Mouse (Mus musculus) neutrophil, adult 83 days (primary cell): ENCODE results near the gene Jam2. TPM values are rescaled to one million over a fixed set of nuclear protein-coding genes. Genes with fewer than 3 reads are reported as not detected.

Experiments used
- total RNA-seq, 2 experiments: library from RNA; stranded (reverse); gene quantifications; one replicate each; pipeline ENCODE4 v1.2.4; 2023

Gene Jam2
- under 1 TPM in 1 of 2 experiments, not detected in 1; 0.13 TPM for total RNA-seq

DNA sequence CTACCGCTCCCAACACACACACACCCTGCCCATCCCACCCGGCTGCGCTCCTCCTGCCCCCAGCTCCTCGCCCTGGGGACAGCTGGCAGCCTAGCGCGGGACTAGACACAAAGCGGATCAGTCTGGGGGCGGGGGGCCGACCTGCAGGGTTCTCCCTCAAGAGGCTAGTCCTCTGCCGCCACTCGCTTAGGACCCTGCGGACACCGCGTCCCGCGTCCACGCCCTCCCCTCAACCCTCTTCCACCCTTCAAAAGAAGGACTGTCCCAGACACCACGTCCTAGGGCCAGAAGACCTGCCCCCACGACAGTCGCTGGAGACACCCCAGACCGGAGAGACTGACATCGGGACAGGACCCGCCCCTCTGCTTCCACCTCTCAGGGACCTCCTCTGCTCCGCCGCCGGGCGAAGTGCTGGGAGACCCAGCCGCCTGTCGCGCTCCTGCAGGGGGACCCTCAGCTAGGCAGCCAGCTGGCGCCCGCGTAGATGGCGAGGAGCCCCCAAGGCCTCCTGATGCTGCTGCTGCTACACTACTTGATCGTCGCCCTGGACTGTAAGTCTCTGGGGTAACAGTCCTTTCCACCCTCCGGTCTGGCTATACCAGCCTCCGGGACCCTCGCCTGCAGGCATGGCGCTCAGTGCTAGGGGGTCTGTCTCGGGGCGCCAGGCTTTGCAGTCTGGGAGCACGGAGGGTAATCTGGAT is at the start of gene Jam2:
TSS of gene Jam2 (plus strand) at position 121 of the 701 bp plus-strand sequence.

DNA sequence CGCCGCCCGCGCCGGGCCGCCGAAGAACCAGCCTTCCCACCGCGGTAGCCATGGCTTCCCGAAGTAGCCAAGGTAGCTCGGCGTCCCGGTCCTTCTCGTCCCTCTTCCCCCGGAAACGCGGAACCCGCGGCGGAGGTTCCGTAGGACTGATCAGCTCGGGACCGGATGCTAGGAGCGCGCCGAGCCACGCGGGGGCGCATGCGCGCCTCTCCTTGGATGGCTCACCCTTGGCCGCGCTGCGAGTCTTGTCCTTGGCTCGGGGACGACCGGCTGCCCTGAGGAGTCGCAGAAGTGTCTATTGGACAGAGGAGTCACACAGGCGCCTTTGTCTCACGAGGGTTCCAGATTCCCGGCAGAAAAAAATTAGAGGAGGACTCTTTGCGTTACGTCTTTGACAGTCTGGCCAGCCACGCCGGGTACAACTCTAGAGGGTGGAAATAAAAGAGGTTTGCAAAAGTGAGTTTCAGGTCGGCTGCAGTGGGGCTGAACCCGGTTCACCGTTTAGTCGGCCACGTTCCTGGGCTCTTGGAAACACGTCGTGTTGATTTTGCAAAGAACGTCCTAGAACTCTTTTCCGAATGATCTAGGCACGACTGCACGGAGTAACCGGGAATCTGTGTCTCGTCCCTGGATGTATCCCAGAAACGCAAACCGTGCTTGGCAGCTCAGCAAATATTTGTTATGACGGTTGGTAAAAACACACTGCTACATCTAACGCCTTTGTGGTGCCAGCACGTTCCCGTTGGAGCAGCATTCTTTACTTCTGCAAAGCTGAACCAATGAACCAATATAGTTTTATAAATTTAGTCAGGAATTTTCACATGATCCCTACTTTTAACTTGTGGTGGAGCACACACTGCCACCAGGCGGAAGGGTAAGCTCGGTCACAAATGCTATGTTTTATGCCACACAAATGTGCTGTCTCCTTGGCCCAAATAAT is 38.5 kb upstream of the Jam2 start, which contains the start of gene Mrpl39:
TSS of gene Mrpl39 (minus strand) at position 577 of the 940 bp plus-strand sequence.

DNA sequence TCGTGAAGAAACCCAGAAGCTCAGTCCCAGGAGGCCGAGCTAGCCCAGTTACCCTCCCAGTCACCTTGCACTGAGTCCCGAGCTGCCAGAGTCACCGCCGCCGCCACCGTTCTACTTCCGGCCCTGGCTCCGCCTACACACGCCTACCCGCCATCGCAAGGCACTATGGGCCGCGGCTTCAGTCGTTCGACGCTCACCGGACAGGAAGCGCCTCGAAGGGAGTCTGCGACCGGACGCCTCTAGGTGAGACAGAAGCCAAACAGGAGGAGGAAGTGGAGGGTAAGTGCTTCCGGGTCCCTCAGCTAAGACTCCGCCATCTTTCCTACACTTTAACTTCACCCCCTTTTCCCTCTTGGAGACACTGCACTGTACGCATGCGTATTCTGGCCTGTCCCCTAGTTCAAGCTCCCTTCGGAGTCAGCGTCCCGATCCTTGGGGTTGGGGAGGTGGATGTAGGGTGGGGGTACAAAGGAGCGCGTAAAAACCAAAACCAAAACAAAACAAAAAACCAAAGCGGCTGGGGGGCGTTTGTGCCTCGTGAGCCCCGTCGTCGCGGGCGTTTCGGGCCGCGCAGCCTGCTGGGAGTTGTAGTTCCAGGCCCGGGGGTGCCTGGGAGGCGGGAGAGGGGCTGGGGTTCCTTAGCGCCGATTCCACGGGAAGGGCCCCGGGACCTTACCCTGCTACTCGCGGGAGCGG is 61.0 kb downstream of the Jam2 start, which contains the start of gene Gabpa:
TSS of gene Gabpa (plus strand) at position 181 of the 696 bp plus-strand sequence.

DNA sequence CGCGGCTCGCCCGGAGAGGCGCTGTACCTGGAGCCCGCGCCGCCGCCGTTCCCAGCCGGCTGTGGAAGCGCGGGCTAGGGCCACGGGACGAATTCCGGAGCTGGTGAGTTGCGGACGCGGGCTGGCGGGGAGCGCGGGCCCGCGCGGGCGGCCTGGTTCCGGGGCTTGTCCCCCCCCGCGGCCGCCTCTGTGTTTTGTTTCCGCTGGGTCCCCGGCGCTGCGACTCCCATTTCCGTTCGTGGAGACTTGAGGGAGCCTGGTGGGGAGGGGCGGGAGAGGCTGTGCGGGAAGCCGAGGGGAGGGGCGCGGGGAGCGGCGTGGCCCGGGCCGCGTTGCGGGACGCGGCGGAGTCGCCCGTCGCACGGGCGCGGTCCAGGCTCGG is 61.5 kb downstream of the Jam2 start, which contains the start of gene Atp5j:
TSS of gene Atp5j (minus strand) at position 185 of the 382 bp plus-strand sequence.

Other genes with a start within 250 kb of the Jam2 start
- gene Mrpl39, start 38.4 kb upstream of the Jam2 start, total RNA-seq = 1 to 10 TPM; 8.5 to 8.8 TPM
- 10 to 100 TPM; 28.7 to 37.5 TPM for gene Gabpa, start 60.8 kb downstream of the Jam2 start, total RNA-seq
- gene Atp5j, start 61.5 kb downstream of the Jam2 start, total RNA-seq = 100 to 1,000 TPM; 117 to 133 TPM